Mouse (Mus musculus): Measurements from ENCODE around the gene Mapk12. TPM values are rescaled to one million over a fixed set of nuclear protein-coding genes. Genes with fewer than 3 reads are reported as not detected.

Gene Mapk12
- polyA plus RNA-seq, 1 experiment: 35.0 TPM

DNA sequence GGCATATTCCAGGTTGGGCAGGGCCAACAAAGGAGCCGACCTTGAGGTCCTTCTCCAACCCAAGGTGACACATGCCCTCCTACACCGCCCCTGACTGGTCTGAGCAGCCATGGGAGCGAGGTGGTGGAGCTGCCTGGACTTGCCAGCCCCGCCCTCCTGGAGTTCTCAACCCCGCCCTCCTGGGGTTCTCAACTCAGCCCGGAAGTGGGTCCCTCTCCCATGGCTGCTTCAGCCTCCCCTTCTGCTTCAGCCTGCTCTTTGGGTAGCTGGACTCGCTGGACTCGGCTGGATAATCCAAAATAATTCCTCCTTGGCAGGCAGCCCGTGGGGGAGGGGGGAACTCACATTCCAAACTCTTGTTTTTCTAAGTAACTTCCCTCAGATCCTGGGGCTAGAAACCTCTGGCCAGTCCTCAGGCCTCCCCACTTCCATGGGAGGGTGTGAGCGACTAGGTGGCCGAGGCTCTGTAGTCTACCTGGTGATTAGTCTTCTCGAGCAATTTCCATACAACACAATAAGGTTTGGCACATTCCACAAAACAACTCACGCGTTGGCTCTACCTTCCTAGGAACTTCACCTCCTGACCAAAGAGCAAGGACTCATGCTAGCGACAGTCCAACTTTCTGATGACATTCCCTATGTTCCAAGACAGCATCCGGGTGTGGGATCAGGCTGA lies 38.6 kb upstream of the Mapk12 start:
- peak overlapping the region; percentile 63 for H3ac ChIP-seq (ENCODE audit: control insufficient read depth, insufficient read length)
- no peaks in the 10 kb centered on the region for H3K36me3 ChIP-seq (ENCODE audit: control insufficient read depth, insufficient read depth)
- no peaks in the 10 kb centered on the region for H3K27me3 ChIP-seq (ENCODE audit: control insufficient read depth, insufficient read depth, insufficient read length)
- peaks cover 59% of the 10 kb centered on the region for H3K79me2 ChIP-seq (ENCODE audit: control insufficient read depth, insufficient read depth)
- H3K4me2 ChIP-seq (ENCODE audit: low read depth): peak overlapping the region; percentile 96
- TF ChIP-seq CEBPB (IDR thresholded peaks at IDR 0.05; ENCODE audit: insufficient read depth, poor library complexity, severe bottlenecking) (no peak), TCF12 (IDR thresholded peaks at IDR 0.05; ENCODE audit: insufficient read depth, poor library complexity, severe bottlenecking) (no peak), MYOD1 (IDR thresholded peaks at IDR 0.05; ENCODE audit: control insufficient read depth in 1 of 3, insufficient read length in 2 of 3, low read depth in 2 of 3) (no peak), POLR2AphosphoS2 (IDR thresholded peaks at IDR 0.05; ENCODE audit: insufficient read length, low read depth) (peak; percentile 75), MAX (IDR thresholded peaks at IDR 0.05; ENCODE audit: low read depth) (no peak), POLR2A (IDR thresholded peaks at IDR 0.05; ENCODE audit: insufficient read length, low read depth) (peak; percentile 82), REST (IDR thresholded peaks at IDR 0.05; ENCODE audit: insufficient read depth, insufficient read length) (no peak), E2F4 (IDR thresholded peaks at IDR 0.05; ENCODE audit: insufficient read depth) (no peak), USF1 (IDR thresholded peaks at IDR 0.05; ENCODE audit: low read depth) (no peak)
- peak overlapping the region; percentile 65 for H3K4me3 ChIP-seq

DNA sequence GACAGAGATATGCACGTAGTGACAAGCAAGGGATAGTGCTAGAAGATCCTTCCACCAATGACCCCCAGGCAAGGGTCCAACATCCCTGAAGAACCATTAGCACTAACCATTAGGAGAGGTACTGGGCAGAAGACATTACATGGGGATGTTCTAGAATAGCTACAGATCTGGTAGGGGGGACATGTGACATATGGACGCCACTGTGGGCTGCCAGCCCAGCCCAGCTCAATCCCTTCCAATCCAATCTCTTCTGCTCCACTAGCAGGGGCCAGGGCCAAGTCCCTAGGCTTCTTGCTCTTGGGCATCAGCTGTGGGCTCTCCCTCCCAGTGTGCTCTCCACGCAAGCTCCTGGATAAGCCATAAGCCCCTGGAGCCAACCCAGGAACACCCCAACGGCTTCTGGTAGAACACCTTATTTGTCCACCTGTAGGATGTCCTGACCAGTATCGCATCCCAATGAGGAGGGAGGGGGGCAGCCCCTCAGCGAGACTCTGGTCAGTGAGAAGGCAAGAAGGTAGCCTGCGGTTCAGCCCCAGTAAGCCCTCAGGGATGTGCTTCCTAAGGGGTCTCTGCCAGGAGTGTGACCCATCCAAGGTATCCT lies 37.9 kb upstream of the Mapk12 start:
- Histone ChIP-seq H3K4me2 (ENCODE audit: low read depth) (peak overlapping the region; percentile 96), H3K79me2 (ENCODE audit: control insufficient read depth, insufficient read depth) (peaks cover 66% of the 10 kb centered on the region), H3ac (ENCODE audit: control insufficient read depth, insufficient read length) (no peak overlapping the region), H3K36me3 (ENCODE audit: control insufficient read depth, insufficient read depth) (no peaks in the 10 kb centered on the region), H3K4me3 (peak overlapping the region; percentile 65), H3K27me3 (ENCODE audit: control insufficient read depth, insufficient read depth, insufficient read length) (no peaks in the 10 kb centered on the region)
- TF ChIP-seq POLR2AphosphoS2 (IDR thresholded peaks at IDR 0.05; ENCODE audit: insufficient read length, low read depth): peak; percentile 37
- no peak for TF ChIP-seq CEBPB (IDR thresholded peaks at IDR 0.05; ENCODE audit: insufficient read depth, poor library complexity, severe bottlenecking)

DNA sequence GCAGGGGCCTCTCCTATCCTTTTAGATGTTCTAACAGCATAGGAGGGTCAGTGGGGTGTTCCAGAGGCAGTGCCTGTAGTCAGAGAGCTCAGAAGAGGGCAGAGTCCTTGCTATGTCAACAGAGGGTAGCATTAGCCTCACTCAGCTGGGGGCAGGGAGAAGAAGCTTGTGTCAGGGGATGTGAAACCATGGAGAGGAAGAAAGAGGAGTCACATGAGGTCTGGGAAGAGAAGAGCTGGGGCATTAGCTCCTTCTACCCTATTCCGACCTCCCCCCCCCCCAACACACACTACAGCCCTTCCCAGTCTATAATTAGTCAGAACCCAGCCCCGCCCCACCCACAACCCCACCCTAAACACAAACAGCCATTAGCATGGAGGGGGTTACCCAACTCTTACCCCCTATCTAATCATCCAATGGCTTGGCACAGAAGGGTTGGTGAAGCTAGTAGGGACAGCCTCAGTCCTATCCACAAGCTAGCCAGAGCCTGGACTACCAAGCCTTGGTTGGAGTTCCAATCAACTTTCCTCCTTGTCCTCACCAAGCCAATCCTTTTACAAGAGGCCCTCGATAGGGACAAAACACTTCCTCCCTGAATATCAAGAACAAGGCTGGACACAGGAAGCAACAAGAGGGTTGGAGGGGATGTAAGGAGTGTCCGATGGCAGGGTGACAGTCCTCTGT lies 37.2 kb upstream of the Mapk12 start:
- no peak for TF ChIP-seq MYOD1 (IDR thresholded peaks at IDR 0.05; ENCODE audit: control insufficient read depth in 1 of 3, insufficient read length in 2 of 3, low read depth in 2 of 3)
- TF ChIP-seq MYOG (IDR thresholded peaks at IDR 0.05; ENCODE audit: control insufficient read depth in 1 of 3, insufficient read depth in 1 of 3, insufficient read length in 2 of 3, low read depth in 2 of 3): no peak
- peak; percentile 49 for TF ChIP-seq POLR2A (IDR thresholded peaks at IDR 0.05; ENCODE audit: insufficient read length, low read depth)
- TF ChIP-seq CEBPB (IDR thresholded peaks at IDR 0.05; ENCODE audit: insufficient read depth, poor library complexity, severe bottlenecking): 0 out of 2 replicates have a peak, but pooled peaks have one; percentile 33
- no peak for TF ChIP-seq SRF (IDR thresholded peaks at IDR 0.05; ENCODE audit: control insufficient read depth, insufficient read length, low read depth)
- no peak for TF ChIP-seq POLR2AphosphoS2 (IDR thresholded peaks at IDR 0.05; ENCODE audit: insufficient read length, low read depth)
- no peak for TF ChIP-seq TCF3 (IDR thresholded peaks at IDR 0.05; ENCODE audit: insufficient read length, low read depth)
- no peak for TF ChIP-seq USF1 (IDR thresholded peaks at IDR 0.05; ENCODE audit: low read depth)
- no peak for TF ChIP-seq MAX (IDR thresholded peaks at IDR 0.05; ENCODE audit: low read depth)
- no peak for TF ChIP-seq REST (IDR thresholded peaks at IDR 0.05; ENCODE audit: insufficient read depth, insufficient read length)
- TF ChIP-seq E2F4 (IDR thresholded peaks at IDR 0.05; ENCODE audit: insufficient read depth): no peak
- TF ChIP-seq TCF12 (IDR thresholded peaks at IDR 0.05; ENCODE audit: insufficient read depth, poor library complexity, severe bottlenecking): no peak
- Histone ChIP-seq H3ac (ENCODE audit: control insufficient read depth, insufficient read length) (no peak overlapping the region), H3K36me3 (ENCODE audit: control insufficient read depth, insufficient read depth) (no peaks in the 10 kb centered on the region), H3K4me3 (peak overlapping the region; percentile 65), H3K79me2 (ENCODE audit: control insufficient read depth, insufficient read depth) (peaks cover 72% of the 10 kb centered on the region), H3K4me2 (ENCODE audit: low read depth) (peak overlapping the region; percentile 96), H3K27me3 (ENCODE audit: control insufficient read depth, insufficient read depth, insufficient read length) (no peaks in the 10 kb centered on the region)

DNA sequence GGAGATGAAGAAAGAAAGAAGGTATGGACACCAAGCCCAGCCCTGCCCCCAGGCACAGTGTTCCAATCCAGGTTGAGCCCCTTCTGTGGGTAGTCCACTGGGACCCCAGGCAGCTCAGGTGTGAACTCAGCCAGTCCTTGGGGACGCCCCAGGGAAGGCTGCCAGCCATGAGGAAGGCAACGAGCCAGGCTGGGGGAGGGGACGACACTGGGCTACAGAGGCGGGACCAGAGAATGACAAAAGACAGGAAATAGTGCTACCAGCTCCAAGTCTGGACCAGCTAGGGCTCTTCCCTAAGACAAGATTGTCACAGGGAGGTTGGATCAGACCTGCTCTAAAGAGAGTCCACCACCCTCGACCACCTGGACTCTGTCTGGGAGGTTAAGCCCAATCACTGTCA lies 36.6 kb upstream of the Mapk12 start:
- Histone ChIP-seq H3K79me2 (ENCODE audit: control insufficient read depth, insufficient read depth) (peaks cover 78% of the 10 kb centered on the region), H3K4me2 (ENCODE audit: low read depth) (peak overlapping the region; percentile 96), H3K27me3 (ENCODE audit: control insufficient read depth, insufficient read depth, insufficient read length) (no peaks in the 10 kb centered on the region), H3ac (ENCODE audit: control insufficient read depth, insufficient read length) (no peak overlapping the region), H3K36me3 (ENCODE audit: control insufficient read depth, insufficient read depth) (no peaks in the 10 kb centered on the region), H3K4me3 (peak overlapping the region; percentile 65)
- TF ChIP-seq TCF3 (IDR thresholded peaks at IDR 0.05; ENCODE audit: insufficient read length, low read depth) (no peak), SRF (IDR thresholded peaks at IDR 0.05; ENCODE audit: control insufficient read depth, insufficient read length, low read depth) (no peak), POLR2AphosphoS2 (IDR thresholded peaks at IDR 0.05; ENCODE audit: insufficient read length, low read depth) (no peak), POLR2A (IDR thresholded peaks at IDR 0.05; ENCODE audit: insufficient read length, low read depth) (no peak), MYOD1 (IDR thresholded peaks at IDR 0.05; ENCODE audit: control insufficient read depth in 1 of 3, insufficient read length in 2 of 3, low read depth in 2 of 3) (no peak), REST (IDR thresholded peaks at IDR 0.05; ENCODE audit: insufficient read depth, insufficient read length) (no peak), MAX (IDR thresholded peaks at IDR 0.05; ENCODE audit: low read depth) (no peak), USF1 (IDR thresholded peaks at IDR 0.05; ENCODE audit: low read depth) (no peak), CEBPB (IDR thresholded peaks at IDR 0.05; ENCODE audit: insufficient read depth, poor library complexity, severe bottlenecking) (no peak), TCF12 (IDR thresholded peaks at IDR 0.05; ENCODE audit: insufficient read depth, poor library complexity, severe bottlenecking) (no peak), E2F4 (IDR thresholded peaks at IDR 0.05; ENCODE audit: insufficient read depth) (no peak), MYOG (IDR thresholded peaks at IDR 0.05; ENCODE audit: control insufficient read depth in 1 of 3, insufficient read depth in 1 of 3, insufficient read length in 2 of 3, low read depth in 2 of 3) (no peak)
